Mouse (Mus musculus): ENCODE data around the gene Tprgl.

DNA sequence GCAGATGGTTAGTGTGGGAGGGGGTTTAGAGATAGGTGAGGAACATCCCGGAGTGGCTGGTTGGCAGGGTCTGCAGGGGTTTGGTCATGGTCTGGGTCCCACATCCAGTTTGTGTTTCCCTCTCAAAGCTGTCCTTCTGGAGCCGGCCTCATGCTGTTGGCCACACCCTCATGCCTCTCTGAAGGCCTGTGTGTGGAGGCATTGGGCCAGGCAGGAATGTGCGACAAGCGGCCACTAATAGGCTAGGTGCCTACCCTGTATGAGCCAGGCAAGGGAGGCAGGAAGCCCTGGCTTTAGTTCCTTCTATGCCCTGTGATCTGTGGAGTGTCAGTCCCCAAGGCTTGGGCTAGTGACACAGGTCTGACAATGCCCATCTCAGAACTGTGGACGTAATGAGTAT, 24.5 kb upstream of the Tprgl start:
- TF ChIP-seq POLR2A (IDR thresholded peaks at IDR 0.05; ENCODE audit: borderline replicate concordance, insufficient read depth, low read length) (no peak), CTCF (IDR thresholded peaks at IDR 0.05; ENCODE audit: borderline replicate concordance, insufficient read depth, low read depth, low read length) (no peak)
